Mouse (Mus musculus) WW6 (cell line): ENCODE data around the gene Ssh2.
A peak's percentile ranks its signal among the peaks of the same experiment; 100 is the strongest.
"Not testable (repeated sequence)": the region's sequence is repeated elsewhere in the genome, so short reads cannot be mapped to it uniquely, and the experiment has no call there.

ENCODE experiments used
- DNase-seq: peaks from one replicate; pipeline ENCODE4 v3.0.0-alpha.2; 2013; ENCODE audit warnings: low read depth, low spot score

Ssh2 gene

DNA sequence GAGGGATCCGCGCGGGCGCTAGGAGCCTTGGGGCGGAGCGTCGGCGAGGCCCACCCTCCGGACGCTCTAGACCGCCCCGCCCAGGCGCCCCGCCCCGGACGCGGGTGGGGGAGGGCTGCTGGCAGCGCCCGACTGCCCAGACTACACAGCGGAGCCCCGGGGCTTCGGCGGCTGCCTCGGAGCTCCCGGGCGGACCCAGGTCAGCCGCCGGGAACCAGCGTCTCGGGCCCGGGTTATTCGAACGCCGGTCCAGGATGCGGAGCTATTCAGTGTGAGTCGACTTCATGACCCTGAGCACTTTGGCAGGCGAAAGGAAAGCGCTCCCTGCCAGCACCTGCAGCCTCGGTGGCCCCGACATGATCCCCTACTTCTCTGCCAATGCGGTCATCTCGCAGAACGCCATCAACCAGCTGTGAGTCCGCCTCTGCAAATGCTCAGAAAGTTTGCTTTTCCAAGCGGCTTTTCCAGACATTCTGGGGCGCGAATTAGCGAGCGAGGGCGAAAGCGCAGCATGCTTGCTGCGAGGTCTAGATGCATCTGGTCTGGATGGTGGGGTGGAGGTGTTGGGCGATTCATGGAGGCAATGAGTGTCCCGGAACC, 132.2 kb downstream of the Ssh2 start:
- peak; percentile 70 for DNase-seq

DNA sequence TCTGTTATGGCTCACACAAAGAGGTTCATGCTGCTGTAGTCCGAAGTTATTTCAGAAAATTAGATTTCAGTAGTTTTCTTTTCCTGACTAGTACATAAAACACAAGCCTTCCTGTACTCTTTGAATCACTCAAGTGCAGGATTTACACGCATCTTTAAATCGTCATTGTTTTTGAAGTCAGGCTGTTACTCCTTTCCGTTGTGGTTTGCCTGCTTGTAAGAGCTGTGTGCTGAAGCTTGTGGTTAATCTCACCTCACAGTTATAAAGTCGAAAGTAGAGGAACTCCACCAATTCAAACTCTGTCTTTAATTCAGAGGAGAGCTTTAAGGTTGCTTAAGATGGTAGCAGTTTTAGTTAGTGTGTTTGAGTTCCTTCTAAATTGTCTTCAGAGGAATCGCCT, 132.9 kb downstream of the Ssh2 start:
- no peak for DNase-seq

DNA sequence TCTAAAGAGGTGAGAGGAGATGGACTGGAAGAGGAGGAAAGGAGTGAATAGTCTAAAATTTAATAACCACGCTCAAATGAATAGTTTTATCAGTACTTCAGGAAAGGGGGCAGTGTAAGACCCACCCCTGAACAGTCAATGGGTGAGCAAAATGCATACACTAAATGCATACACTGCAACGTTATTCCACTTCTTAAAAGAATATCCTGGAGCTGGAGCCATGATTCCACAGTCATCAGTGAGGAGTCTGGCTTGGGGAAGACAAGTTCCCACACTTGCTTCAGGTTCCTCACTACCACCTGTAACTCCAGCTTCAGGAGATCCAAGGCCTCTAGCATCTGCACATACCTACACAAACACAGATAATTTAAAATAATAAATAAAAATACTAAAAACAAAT, 133.6 kb downstream of the Ssh2 start:
- no peak for DNase-seq

DNA sequence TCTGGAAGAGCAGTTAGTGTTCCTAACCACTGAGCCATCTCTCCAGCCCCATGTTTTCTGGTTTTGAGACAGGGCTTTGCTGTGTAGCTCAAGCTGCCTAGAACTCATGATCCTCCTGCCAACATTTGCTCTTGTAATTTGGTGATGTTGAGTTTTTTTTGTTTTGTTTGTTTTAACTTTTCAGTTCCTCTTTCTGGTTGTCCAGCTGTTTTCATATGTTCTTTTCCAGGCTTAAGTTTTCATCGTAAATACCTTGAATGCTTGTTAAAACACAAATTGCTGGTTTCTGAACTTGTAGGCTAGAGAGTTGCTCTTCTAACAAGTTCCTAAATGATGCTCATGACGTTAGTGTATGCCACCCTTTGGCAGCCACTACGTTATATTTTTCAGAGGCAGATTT, 139.0 kb downstream of the Ssh2 start:
- DNase-seq, result no peak

DNA sequence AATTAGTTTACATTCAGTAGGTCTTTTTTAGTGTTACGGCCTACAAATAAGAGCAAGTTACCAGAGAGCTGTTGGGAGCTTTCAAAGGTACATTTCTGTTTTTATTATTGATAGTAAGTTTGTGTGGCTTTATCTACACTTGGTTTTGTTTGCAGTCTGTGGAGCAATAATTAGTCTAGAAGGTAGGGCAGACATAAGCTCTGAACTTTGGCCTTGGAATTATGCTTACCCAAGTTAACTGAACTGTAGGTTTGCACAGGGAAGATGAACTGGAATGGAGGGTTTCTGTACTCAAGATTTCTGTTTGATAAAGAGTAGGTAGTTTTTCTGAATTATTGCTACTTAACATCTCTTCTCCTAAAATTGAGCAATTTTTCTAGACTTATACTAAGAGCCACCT, 141.8 kb downstream of the Ssh2 start:
- DNase-seq, result no peak

DNA sequence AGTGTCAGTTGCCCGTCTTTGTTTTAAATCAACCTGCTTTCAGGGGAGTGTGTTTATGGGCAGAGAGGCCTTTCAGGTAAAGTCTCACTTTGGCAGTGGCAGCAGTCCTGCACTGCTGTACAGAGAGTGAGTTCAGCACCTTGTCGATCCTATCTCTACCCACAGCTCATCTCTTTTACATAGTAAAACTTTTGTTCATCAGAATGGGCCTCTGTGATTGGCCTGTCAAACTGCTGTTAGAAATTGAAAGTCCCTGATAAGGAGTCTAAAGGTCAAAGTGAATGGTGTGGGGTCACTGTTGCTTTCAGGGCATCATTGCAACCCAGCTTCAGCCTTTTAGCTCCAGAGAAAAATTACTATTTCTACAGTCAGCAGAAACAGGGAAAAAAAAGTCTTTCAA, 147.4 kb downstream of the Ssh2 start:
- DNase-seq, result no peak

DNA sequence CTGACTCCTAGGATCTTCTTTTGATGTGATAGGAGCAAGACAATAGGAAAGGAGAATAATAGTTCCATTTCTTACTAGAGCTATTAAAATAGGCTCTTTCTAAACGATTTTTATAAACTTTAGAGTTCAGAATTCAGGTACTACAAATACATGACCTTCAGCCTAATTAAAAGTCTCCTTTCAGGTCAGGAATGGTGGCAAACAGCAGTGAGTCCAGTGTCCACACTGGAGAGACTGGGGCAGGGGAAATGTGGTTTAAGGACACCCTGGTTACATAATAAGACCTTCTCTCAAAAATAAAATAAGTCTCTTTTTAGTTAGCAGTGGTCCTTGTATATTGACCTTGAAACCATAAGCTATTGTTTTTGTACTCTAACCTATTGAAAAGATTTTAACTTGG, 148.3 kb downstream of the Ssh2 start:
- DNase-seq, result no peak

DNA sequence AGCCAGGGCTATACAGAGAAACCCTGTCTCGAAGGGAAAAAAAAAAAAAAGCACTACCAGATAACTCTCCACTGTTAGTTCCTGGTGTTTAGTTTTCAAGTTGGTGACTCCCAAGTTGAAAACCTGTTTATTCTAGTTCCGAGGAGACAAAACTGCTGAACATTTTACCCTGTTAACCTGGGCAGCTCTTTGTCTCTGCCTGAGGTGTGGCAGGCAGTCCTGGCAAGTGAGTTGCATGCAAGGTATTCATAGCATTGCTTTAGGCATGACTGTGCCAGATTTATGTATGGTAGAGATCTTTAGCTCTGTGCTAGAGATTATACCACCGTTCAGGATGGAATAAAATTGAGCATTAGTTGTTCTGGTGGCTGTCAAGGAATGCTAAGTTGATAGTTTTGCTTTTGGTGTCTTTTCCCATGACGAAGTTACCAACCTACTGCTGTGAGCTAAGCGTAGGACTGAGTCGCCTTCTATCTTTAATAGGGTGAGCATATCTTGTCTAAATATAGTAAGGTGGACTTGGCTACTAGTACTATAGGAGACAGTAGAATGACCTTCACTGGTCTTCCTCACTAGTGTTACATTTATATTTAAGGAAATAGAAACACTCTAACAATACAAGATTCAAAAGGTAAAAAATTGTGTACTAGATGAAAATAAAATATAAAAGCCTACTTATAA, 149.8 kb downstream of the Ssh2 start:
- DNase-seq, result no peak

DNA sequence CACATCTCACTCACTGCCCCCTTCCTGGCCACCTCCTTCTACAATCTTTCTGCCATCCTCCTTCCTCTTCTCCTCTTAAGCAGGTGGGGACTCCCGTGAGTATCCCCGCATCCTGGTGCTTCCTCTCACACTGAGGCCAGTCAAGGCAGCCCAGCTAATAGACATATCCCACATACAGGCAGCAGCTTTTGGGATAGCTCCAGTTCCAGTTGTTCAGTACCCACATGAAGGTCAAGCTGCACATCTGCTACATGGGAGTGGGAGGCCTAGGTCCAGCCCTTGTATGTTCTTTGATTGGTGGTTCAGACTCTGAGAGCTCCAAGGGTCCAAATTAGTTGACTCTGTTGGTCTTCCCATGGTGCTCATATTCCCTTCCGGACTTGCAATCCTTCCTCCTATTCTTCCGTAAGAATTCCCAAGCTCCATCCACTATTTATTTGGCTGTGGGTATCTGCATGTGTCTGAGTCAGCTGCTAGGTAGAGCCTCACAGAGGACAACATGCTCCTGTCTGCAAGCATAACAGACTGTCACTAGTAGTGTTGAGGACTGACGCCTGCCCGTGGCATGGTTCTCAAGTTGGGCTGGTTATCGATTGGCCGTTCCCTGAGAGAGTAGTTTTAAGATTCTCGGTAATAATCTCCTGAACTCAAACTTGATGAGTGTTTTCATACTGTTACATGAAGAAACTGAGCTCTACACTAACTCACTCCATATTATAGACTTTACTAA, 151.6 kb downstream of the Ssh2 start:
- DNase-seq, result no peak

DNA sequence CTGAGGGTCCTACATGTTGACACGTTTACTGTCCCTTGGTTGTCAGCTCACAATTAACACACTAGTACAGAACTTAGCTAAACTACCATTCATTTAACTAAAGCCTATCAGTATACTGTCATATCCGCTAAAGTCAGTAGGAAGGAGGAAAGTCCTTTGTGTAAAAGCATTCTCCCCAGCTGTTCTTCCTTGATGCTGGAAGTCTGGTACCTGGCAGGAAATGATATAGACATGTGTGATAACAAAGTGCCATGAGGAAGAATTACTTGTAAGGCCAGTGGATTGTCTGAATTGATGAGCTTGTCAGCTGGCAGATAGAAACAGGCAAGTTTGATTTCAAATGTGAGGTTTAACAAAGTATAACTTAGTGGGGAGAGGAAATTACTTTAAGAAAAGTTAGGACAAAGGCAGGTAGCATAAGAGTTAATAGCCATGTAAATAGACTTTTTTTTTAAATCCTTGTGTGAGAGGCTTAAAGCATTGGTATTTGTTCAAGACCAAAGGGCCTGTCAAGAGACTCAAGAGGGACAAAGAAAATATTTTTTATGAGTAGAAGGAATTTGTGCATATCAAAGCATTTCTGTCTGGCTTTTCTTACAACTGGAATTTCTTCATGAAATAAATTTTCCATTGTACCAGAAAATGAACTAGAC, 153.2 kb downstream of the Ssh2 start:
- no peak for DNase-seq

DNA sequence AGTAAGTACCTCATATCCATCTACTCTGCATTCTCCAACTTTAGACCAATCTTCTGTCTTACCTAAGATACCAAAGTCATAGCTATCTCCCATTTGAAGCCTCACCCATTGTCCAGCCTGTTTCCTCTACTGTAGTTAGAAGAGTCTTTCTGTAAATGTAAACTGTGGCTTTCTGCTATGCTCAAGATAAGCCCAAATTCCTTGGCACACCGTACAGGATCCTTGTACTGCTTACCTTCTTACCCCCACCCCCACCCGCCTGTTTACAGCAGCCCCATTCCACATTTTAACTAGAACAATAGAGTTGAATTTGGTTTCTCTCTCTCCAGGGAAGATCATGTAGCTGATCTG, 153.7 kb downstream of the Ssh2 start:
- no peak for DNase-seq

DNA sequence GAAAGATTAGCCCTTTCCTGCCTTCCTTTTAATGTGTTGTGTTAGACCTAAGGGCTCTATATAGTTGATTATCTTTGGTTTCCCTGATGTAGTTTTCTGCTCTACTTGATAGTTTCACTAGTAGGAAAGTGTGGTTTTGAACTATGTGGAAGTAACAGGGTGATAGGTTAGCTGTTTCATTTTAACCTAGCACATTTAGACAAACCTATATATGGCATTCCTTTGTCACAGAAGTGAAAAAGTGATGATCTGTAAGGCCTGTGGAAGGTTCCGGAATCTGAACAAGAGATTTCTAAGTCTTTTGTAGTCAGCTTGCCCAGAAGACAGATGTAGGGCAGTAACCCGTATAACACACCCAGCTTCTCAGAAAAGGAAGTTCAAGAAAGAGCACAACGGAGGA, 155.0 kb downstream of the Ssh2 start:
- DNase-seq, result no peak

DNA sequence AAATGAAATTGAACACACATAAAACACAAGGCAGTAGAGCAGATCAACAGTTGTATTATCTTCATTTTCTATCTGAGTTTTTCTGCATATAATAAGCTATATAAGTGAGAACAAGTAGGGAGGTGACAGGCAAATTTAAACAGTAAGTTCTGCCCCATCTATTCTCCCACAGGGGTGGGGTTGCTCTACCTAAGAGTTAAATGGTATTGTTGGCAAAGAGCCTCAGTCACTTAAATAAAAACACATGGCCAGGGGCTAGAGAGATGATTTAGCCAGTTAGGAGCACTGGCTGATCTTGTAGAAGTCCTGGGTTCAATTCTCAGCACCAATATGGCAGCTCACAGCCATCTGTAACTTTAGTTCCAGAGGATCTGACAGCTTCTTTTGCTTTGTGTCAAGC, 155.6 kb downstream of the Ssh2 start:
- DNase-seq, result no peak

DNA sequence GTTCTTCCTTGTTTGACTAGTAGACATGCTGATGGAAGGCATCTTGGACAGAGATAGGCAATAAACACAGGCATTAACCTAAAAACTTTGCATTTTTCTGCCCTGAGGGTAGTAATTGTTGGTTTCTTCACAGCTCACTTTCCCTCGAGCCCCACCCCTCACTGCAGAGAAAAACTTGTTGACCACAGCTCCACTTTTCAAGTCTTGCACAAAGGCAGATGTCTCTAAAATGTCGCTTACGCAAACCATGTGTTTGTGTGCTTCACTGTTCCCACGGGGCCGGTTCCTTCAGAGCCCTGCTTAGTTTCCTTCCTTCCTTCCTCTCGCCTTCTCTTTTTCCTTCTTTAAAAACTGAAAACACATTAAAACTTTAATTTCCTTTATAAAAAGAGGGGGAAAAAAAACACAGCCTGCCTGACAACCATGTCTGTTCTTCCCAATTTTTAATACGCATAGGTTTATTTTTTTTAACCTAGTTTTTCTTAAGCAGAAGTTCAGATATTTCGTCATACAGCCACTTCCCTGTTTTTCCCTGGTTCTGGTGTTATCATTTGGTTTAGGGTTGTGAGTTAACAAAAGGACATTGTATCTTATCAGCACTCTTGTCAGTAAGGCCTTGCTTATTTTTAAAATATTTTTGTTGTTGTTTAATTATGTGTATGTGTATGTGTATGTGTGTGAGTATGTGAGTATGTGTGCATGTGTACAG, 156.3 kb downstream of the Ssh2 start:
- no peak for DNase-seq

DNA sequence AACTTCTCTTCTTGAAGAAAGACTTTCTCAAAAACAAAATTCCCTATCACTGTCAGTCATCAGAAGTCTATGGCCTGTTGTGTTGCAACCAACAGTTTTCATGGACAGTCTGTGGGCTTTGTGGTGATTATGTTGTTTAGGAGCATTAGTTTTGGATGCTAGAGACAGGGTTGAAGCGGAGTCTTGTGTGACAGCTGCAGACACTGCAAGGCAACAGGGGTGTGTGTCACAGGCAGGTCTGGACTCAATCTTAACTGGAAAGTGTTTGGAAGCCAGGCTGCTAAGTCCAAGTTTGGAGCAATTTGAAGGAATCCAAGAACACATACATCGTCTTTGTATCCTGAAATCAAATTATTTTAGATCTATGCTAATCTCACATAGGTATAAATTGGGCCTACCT, 162.5 kb downstream of the Ssh2 start:
- DNase-seq, result no peak

DNA sequence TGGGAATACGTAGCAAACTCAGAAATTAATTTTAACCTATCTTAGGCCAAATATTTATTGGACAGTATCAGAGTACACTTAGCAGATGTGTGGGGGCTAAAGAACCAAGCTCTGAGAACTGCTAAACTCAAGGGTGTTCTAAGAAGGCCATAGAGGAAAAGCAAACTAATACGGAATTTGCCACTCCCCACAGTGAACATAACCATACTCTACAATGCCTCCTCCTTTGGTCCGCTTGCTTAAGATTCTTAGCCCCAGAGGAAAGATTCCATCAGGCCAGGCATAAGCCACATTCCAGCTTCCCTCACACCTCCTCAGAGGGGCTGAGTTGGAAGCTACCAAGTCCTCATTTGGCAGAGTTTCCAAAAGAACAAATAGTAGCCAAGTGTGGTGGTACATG, 165.1 kb downstream of the Ssh2 start:
- DNase-seq, result no peak

DNA sequence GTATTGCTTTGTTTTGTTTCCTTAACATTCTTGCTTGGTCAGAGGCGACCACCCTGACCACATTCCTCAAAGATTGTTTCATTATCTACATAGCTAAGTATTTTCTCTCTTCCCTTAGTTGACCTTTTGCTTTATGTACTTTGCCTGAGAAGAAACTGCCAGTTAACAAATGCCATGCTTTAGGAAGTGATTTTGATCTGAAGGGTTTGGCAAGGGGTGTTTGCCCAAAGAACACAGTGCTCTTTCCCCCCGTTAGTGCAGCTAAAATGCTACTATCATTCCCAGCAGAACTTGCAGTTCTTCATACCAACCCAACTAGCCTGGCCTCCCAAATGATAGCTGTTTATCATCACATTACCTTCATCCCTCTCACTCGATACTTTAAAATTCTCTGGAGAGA, 168.1 kb downstream of the Ssh2 start:
- no peak for DNase-seq

DNA sequence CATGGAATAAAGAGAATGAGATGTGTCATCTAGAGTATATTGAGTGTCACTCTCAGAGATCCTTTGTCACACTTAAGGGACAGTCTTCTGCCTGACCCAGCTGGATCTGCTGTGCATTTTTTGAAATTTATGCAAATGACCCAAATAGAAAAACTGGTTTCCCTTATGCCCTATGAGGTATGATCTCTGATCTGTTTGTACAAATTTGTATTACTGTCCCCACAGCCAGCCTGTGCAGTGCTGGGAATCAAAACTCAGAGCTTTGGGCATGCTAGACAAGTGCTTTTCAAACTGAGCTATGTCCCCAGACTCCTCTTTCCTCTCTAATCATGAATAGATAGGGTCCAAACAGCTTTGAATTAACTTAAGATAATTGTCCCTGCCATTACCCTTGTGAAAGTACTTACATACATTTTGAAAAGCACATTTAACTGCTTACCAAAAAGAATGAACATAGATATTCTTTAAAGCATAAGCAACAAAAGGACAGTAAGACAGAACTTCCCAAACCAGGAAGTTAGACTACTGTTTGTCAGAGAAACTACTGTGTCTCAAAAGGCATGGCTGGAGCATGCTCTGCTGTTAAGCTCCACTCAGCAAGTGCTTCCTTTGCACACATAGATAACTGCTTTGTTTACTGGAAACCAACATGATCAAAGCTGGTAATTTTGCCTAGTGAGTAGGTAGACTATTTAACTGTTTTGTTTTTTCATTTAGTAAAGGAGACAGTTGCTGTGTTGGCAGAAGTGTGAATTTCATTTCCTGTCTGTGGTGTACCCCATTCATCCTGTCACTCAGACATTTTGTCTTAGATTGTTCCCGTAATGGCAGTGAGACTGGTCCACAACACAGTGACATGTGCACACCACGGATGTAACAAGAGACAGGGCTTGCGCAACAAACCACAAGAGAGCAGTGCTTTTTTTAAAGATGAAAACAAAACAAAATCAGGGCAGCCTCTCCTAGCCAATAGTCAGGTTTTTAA, 169.9 kb downstream of the Ssh2 start:
- DNase-seq, result no peak

DNA sequence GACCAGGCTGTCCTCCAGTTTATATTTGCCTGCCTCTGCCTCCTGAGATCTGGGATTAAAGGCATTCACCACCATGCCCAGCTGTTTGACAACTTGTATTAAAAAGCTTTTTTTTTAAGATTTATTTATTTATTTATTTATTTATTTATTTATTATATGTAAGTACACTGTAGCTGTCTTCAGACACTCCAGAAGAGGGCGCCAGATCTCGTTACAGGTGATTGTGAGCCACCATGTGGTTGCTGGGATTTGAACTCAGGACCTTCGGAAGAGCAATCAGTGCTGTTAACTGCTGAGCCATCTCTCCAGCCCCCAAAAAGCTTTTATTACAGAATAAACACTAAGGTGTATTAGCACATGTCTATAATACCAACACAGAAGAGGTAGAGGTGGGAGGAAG, 172.1 kb downstream of the Ssh2 start:
- DNase-seq, result not testable (repeated sequence)

DNA sequence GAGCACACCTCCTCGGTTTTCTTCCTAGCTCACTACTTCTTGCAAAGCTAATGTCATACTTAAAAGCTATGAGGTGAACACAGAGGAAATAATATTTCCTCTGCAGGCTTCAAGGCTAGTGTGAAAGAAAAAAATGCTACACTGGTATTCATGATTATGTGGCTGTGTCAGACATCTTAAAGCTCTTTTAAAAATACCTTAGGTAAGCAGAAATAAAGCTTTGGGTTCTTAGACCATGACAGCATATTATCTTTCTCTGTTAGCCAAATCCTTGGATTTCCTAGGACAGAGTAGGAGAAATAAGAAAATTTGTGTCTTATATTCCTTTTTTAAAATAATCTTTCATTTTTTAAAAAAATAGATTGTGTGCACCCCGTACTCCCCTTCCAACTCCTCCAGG, 179.5 kb downstream of the Ssh2 start:
- DNase-seq, result no peak

DNA sequence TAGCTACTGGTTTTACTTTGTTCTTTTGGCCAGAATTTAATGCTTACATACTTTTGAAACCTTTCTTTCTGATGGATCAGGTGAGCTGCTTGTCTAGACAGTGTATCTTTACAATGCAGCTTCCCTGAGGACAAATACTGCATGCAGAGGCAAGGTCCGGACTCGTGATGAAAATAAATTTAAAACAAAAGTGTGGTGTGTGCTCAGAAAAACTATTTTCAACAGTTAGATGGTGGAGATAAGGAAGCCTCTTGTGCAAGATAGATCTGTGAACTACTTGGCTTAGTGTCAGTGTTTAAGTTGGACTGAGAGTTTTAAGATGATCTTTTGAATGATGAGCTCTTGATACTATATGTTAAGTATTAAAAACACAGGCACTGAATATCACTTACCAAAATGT, 186.4 kb downstream of the Ssh2 start:
- DNase-seq, result no peak
